Mouse (Mus musculus): ENCODE measurements around the gene Ackr4. TPM values are rescaled to one million over a fixed set of nuclear protein-coding genes. Genes with fewer than 3 reads are reported as not detected.

Gene Ackr4
- polyA plus RNA-seq, 1 experiment: 0.11 TPM

- Histone ChIP-seq H3K4me2 (ENCODE audit: low read depth) (no peak overlapping the region), H3K36me3 (ENCODE audit: control insufficient read depth, insufficient read depth) (no peaks in the 10 kb centered on the region), H3K27me3 (ENCODE audit: control insufficient read depth, insufficient read depth, insufficient read length) (no peaks in the 10 kb centered on the region), H3ac (ENCODE audit: control insufficient read depth, insufficient read length) (no peak overlapping the region), H3K4me3 (no peak overlapping the region), H3K79me2 (ENCODE audit: control insufficient read depth, insufficient read depth) (no peaks in the 10 kb centered on the region)
- TF ChIP-seq USF1 (IDR thresholded peaks at IDR 0.05; ENCODE audit: low read depth): no peak
- no peak for TF ChIP-seq CEBPB (IDR thresholded peaks at IDR 0.05; ENCODE audit: insufficient read depth, poor library complexity, severe bottlenecking)
- no peak for TF ChIP-seq TCF3 (IDR thresholded peaks at IDR 0.05; ENCODE audit: insufficient read length, low read depth)
- no peak for TF ChIP-seq POLR2A (IDR thresholded peaks at IDR 0.05; ENCODE audit: insufficient read length, low read depth)
- no peak for TF ChIP-seq REST (IDR thresholded peaks at IDR 0.05; ENCODE audit: insufficient read depth, insufficient read length)
- no peak for TF ChIP-seq MYOD1 (IDR thresholded peaks at IDR 0.05; ENCODE audit: control insufficient read depth in 1 of 3, insufficient read length in 2 of 3, low read depth in 2 of 3)
- no peak for TF ChIP-seq SRF (IDR thresholded peaks at IDR 0.05; ENCODE audit: control insufficient read depth, insufficient read length, low read depth)
- no peak for TF ChIP-seq MYOG (IDR thresholded peaks at IDR 0.05; ENCODE audit: control insufficient read depth in 1 of 3, insufficient read depth in 1 of 3, insufficient read length in 2 of 3, low read depth in 2 of 3)
- no peak for TF ChIP-seq POLR2AphosphoS2 (IDR thresholded peaks at IDR 0.05; ENCODE audit: insufficient read length, low read depth)
Observed at GRCm38 (mm10) chr9:104080038-104080437, 46.7 kb downstream of the Ackr4 start.

GRCm38 (mm10) chr9:104079379-104079778, 47.4 kb downstream of the Ackr4 start:
- H3ac ChIP-seq (ENCODE audit: control insufficient read depth, insufficient read length): no peak overlapping the region
- TF ChIP-seq MYOD1 (IDR thresholded peaks at IDR 0.05; ENCODE audit: control insufficient read depth in 1 of 3, insufficient read length in 2 of 3, low read depth in 2 of 3) (no peak), REST (IDR thresholded peaks at IDR 0.05; ENCODE audit: insufficient read depth, insufficient read length) (no peak), POLR2A (IDR thresholded peaks at IDR 0.05; ENCODE audit: insufficient read length, low read depth) (no peak), TCF12 (IDR thresholded peaks at IDR 0.05; ENCODE audit: insufficient read depth, poor library complexity, severe bottlenecking) (no peak), CEBPB (IDR thresholded peaks at IDR 0.05; ENCODE audit: insufficient read depth, poor library complexity, severe bottlenecking) (no peak)
- no peak overlapping the region for H3K4me3 ChIP-seq
- H3K27me3 ChIP-seq (ENCODE audit: control insufficient read depth, insufficient read depth, insufficient read length): no peaks in the 10 kb centered on the region
- H3K79me2 ChIP-seq (ENCODE audit: control insufficient read depth, insufficient read depth): no peaks in the 10 kb centered on the region
- H3K4me2 ChIP-seq (ENCODE audit: low read depth): no peak overlapping the region
- no peaks in the 10 kb centered on the region for H3K36me3 ChIP-seq (ENCODE audit: control insufficient read depth, insufficient read depth)

GRCm38 (mm10) chr9:104078780-104079179, 48.0 kb downstream of the Ackr4 start:
- TF ChIP-seq SRF (IDR thresholded peaks at IDR 0.05; ENCODE audit: control insufficient read depth, insufficient read length, low read depth): no peak
- no peak for TF ChIP-seq TCF12 (IDR thresholded peaks at IDR 0.05; ENCODE audit: insufficient read depth, poor library complexity, severe bottlenecking)
- no peaks in the 10 kb centered on the region for H3K79me2 ChIP-seq (ENCODE audit: control insufficient read depth, insufficient read depth)
- H3K36me3 ChIP-seq (ENCODE audit: control insufficient read depth, insufficient read depth): no peaks in the 10 kb centered on the region
- H3ac ChIP-seq (ENCODE audit: control insufficient read depth, insufficient read length): no peak overlapping the region
- no peak overlapping the region for H3K4me2 ChIP-seq (ENCODE audit: low read depth)
- no peaks in the 10 kb centered on the region for H3K27me3 ChIP-seq (ENCODE audit: control insufficient read depth, insufficient read depth, insufficient read length)
- H3K4me3 ChIP-seq: no peak overlapping the region

DNA sequence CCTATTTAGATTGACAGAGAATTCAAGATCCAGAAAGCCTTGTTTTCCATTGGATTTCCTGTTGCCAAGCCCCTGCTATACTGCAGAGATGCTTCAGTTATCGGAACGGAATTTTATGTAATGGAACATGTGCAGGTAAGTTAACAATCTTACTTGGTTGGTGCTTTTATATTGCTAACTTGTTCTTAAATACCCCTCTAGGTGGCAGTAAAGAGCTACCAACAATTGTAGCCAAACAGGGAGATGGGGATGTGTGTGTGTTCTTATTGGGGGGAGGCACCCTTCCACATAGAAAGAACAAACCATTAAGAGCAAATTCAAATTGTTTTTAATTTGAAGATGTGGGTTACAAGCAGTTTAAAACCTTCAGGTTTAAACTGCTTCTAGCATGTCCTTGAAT, 50.9 kb downstream of the Ackr4 start:
- Histone ChIP-seq H3K79me2 (ENCODE audit: control insufficient read depth, insufficient read depth) (no peaks in the 10 kb centered on the region), H3K4me2 (ENCODE audit: low read depth) (no peak overlapping the region), H3ac (ENCODE audit: control insufficient read depth, insufficient read length) (no peak overlapping the region), H3K27me3 (ENCODE audit: control insufficient read depth, insufficient read depth, insufficient read length) (peaks cover 10% of the 10 kb centered on the region), H3K4me3 (no peak overlapping the region), H3K36me3 (ENCODE audit: control insufficient read depth, insufficient read depth) (no peaks in the 10 kb centered on the region)
- TF ChIP-seq USF1 (IDR thresholded peaks at IDR 0.05; ENCODE audit: low read depth) (no peak), POLR2AphosphoS2 (IDR thresholded peaks at IDR 0.05; ENCODE audit: insufficient read length, low read depth) (no peak), TCF12 (IDR thresholded peaks at IDR 0.05; ENCODE audit: insufficient read depth, poor library complexity, severe bottlenecking) (no peak), MAX (IDR thresholded peaks at IDR 0.05; ENCODE audit: low read depth) (no peak), POLR2A (IDR thresholded peaks at IDR 0.05; ENCODE audit: insufficient read length, low read depth) (no peak), TCF3 (IDR thresholded peaks at IDR 0.05; ENCODE audit: insufficient read length, low read depth) (no peak), REST (IDR thresholded peaks at IDR 0.05; ENCODE audit: insufficient read depth, insufficient read length) (no peak), SRF (IDR thresholded peaks at IDR 0.05; ENCODE audit: control insufficient read depth, insufficient read length, low read depth) (no peak), CEBPB (IDR thresholded peaks at IDR 0.05; ENCODE audit: insufficient read depth, poor library complexity, severe bottlenecking) (no peak), MYOG (IDR thresholded peaks at IDR 0.05; ENCODE audit: control insufficient read depth in 1 of 3, insufficient read depth in 1 of 3, insufficient read length in 2 of 3, low read depth in 2 of 3) (no peak), MYOD1 (IDR thresholded peaks at IDR 0.05; ENCODE audit: control insufficient read depth in 1 of 3, insufficient read length in 2 of 3, low read depth in 2 of 3) (no peak), E2F4 (IDR thresholded peaks at IDR 0.05; ENCODE audit: insufficient read depth) (no peak)

GRCm38 (mm10) chr9:104070863-104071604, 55.7 kb downstream of the Ackr4 start:
- Histone ChIP-seq H3K4me3 (no peak overlapping the region), H3K27me3 (ENCODE audit: control insufficient read depth, insufficient read depth, insufficient read length) (peaks cover 12% of the 10 kb centered on the region), H3K4me2 (ENCODE audit: low read depth) (no peak overlapping the region), H3K36me3 (ENCODE audit: control insufficient read depth, insufficient read depth) (no peaks in the 10 kb centered on the region), H3K79me2 (ENCODE audit: control insufficient read depth, insufficient read depth) (no peaks in the 10 kb centered on the region), H3ac (ENCODE audit: control insufficient read depth, insufficient read length) (no peak overlapping the region)
- TF ChIP-seq TCF3 (IDR thresholded peaks at IDR 0.05; ENCODE audit: insufficient read length, low read depth) (no peak), MYOG (IDR thresholded peaks at IDR 0.05; ENCODE audit: control insufficient read depth in 1 of 3, insufficient read depth in 1 of 3, insufficient read length in 2 of 3, low read depth in 2 of 3) (no peak), MAX (IDR thresholded peaks at IDR 0.05; ENCODE audit: low read depth) (no peak)

Measured in myocyte (in vitro differentiated cells).